Mouse (Mus musculus) 3134 (cell line): ENCODE data around the gene Uaca.

ENCODE experiments used
- DNase-seq: peaks from one replicate; pipeline ENCODE4 v3.0.0-alpha.2; 2011; ENCODE audit warnings: low spot score; ENCODE audit not compliant: insufficient read length; ENCODE audit errors: extremely low read depth

Uaca gene

DNA sequence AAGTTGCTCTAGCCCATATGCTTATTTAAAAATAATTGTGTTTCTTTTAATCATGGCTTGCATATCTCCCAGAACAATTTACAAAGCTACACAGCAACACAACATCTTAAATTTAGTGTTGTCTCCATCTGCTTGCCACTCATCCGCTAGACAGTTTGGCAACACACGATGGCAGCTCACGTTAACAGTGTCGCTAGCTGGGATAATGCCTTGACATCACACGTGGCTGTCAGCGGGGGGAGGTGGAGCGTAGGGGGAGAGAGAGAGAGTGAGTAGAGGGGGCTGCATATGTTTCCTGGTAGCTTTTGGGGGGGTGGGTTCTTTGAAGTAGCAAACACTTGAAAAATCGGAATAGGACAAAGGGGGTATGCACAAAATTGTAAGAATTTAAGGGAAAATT is 82.2 kb downstream of the Uaca start:
- no peak for DNase-seq

GRCm38 (mm10) chr9:60878051-60878557 is 83.8 kb downstream of the Uaca start:
- no peak for DNase-seq

DNA sequence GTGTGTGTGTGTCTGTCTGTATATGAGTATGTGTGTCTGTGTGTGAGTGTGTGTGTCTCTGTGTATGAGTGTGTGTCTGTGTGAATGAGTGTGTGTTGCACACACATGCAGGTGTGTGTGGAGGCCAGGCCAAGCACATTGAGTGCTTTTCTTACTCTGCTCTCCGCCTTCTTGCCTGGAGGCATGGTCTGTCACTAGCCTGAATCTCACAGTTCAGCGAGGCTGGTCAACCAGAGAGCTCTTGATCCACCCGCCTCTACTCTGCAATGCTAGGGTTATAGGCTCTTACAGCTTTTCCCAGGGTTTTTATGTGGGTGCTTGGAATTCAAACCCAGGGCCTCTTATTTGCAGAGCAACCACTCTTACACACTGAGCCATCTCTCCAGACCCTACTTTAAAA is 84.3 kb downstream of the Uaca start:
- no peak for DNase-seq

- DNase-seq = no peak
Observed at GRCm38 (mm10) chr9:60885148-60885547, 90.8 kb downstream of the Uaca start.

GRCm38 (mm10) chr9:60886431-60887371 is 92.4 kb downstream of the Uaca start:
- DNase-seq = no peak

GRCm38 (mm10) chr9:60887389-60887811 is 93.1 kb downstream of the Uaca start:
- no peak for DNase-seq

- DNase-seq = no peak
Observed at GRCm38 (mm10) chr9:60893511-60893910, 99.2 kb downstream of the Uaca start.

- peak; percentile 21 for DNase-seq
Observed at GRCm38 (mm10) chr9:60895486-60896110, 101.3 kb downstream of the Uaca start.

DNA sequence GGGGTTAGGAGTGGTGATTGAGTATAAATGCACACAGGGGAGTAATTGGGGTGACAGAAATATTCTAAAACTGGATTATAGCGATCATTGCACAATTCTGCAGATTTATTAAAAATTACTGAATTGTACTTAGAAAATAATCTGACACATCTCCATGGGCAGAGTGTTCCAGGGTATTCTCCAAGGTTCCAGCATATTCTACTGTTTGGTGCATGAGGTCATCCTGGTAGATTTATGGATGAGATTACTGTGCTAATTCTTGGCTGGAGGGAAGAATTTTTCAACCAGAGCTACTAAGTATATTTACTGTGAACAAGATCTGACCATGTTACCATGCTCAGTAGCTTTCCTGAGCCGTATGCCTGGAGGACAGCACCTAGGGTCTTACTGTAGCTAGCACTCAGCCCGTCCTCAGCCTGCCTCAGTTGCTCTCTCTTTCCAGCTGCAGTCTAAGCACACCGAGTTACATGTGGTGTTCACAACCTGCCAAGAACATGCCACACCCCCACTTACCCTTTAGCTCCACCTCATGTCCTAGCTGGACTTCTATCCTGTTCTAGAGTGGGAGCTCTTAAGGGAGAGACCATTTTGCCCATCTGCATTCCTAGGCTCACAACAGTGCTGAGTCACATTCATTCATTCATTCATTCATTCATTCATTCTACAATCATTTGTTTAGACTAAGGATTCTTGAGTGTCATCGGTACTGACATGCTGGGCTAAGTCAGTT is 104.1 kb downstream of the Uaca start:
- no peak for DNase-seq

- no peak for DNase-seq
Observed at GRCm38 (mm10) chr9:60899201-60899600, 104.9 kb downstream of the Uaca start.

GRCm38 (mm10) chr9:60899797-60900459 is 105.6 kb downstream of the Uaca start:
- no peak for DNase-seq

DNA sequence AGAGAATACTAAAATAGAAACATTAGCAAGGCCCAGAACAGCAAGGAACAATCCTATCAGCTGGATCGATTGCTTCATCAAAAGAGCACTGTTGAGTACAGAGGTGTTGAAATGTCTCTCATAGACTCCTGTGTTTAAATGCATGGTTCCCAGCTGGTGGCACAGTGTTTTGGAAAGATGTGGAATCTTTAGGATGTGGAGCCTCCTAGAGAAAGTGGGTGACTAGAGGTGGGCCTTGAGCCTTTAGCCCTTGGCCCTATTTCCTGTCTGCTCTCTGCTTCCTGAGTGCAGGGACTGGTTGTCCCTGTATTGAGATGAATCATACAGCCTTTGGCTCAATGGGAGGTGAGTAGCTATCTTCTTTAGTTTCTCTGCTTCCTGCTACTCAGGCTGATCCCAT is 117.9 kb downstream of the Uaca start:
- no peak for DNase-seq

GRCm38 (mm10) chr9:60913626-60914025 is 119.3 kb downstream of the Uaca start:
- no peak for DNase-seq

DNA sequence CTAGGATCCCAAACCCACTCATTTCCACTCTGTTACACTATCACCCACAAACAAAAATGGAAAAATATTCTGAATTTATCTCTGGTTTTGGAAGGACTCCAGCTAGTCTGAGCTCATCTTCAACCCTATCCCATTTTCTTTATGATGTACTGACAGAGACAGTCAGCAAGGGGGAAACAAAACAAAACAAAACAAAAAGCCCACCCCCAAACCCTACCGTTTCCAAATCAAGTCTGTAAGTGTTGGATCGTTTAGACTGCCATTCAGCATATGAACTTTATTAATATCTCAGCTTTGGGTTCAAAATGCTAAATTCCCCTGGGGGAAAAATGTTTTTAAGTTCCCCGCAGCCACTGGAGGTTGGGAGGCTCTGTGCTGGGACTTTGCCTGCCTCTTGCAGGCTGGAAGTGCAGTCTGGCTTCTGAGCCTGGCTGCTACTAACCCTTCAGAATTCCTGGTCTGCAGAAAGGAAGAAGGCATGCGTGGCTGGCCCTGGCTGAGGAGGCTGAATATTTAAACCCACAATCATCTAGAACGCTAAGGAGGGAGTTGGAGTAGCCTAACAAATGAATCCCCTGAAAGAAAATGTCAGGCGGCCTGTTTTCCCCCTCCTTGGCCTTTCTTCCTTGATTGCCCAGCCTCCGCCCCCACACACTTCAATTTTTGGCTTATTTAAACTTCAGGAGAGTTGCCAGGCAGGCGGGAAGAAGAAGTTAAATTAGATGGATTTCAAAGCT is 125.8 kb downstream of the Uaca start:
- DNase-seq = no peak

- no peak for DNase-seq
Observed at GRCm38 (mm10) chr9:60920673-60921062, 126.3 kb downstream of the Uaca start.

- no peak for DNase-seq
Observed at GRCm38 (mm10) chr9:60921287-60921686, 126.9 kb downstream of the Uaca start.

DNA sequence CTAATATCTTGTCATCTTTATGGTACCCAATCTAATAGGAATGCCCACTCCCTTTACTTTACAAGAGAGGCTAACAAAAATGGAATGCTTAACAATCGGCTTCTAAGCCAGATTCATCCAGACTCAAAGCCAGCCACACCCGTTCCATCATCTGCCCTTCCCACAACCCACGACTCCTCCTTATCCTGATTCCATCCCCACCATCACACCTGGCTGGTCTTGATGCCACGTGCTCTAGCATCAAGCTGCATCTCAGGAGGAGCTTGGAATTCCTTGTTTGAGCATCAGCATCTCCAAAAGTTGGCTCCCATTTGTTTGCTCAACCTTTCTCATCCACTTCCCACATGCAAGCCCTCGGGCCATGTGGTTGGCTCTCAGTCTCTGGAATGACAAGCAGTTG is 127.5 kb downstream of the Uaca start:
- no peak for DNase-seq

DNA sequence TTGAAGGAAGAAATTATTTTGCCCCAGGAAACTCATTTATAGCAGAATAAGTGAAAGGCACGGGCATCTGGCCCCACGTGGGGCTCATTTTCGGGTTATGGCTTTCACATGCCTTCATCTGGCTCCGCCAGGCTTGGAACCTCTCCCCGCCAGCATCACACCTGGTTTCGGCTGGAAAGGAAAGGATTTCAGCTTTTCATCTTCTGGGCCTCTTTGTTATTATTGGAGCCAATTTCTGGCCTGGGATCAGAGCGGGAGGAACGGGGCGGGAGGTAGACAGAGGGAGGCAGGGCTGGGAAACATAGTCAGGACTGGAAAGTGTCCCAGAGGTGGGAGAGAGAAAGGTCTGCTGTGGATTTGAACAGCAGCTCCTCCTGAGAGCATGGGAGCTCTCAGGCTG is 132.0 kb downstream of the Uaca start:
- DNase-seq = no peak

DNA sequence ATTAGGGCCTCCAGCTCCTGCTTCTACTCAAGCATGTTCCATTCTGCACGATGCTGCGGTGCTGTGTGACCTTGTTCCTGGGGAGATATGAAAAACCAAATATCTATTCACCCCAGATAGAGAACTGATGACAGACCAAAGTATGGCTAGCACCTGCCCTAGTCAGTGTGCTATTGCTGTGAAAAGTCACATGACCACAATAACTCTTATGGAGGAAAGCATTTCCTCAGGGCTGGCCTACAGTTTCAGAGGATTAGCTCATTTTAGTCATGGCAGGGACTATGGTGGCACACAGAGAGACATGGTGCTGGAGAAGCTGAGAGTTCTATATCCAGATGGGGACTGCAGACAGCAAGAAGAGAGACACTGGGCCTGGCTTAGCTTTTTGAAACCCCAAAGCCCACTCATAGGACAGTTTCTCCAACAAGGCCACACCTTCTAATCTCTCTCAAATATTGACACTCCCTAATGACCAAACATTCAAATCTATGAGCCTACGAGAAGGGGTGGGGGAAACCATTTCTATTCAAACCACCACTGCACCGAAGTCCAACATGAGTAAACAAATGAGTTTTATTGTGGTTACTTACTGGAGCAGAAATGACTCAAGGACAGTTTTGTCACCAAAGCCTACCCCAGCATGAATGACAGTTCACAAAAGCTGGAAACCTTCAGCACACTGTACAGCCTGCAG is 135.1 kb downstream of the Uaca start:
- no peak for DNase-seq
